Mouse (Mus musculus) liver, adult 2 months (tissue): Measurements from ENCODE around the gene Fbxl17. TPM values are rescaled to one million over a fixed set of nuclear protein-coding genes. Genes with fewer than 3 reads are reported as not detected.

Experiments used
- DNase-seq: peaks from one replicate; pipeline ENCODE4 v3.0.0-alpha.2; 2011; ENCODE audit warnings: low read depth, low spot score; ENCODE audit errors: extremely low read depth
- H3K27ac ChIP-seq: fragments of 200-500 bp; replicated peaks from 2 replicates; pipeline ENCODE4 v1.5.1; 2012; ENCODE audit warnings: low read depth, mild to moderate bottlenecking, control low read depth, inconsistent platforms, low read length; ENCODE audit not compliant: insufficient read depth
- H3K27me3 ChIP-seq: fragments of 200-500 bp; 2 replicates; pipeline ENCODE4 v1.6.1; 2012; ENCODE audit warnings: mild to moderate bottlenecking, moderate library complexity, low read length, inconsistent platforms; ENCODE audit not compliant: control insufficient read depth, insufficient read depth
- H3K36me3 ChIP-seq: fragments of 200-500 bp; 2 replicates; pipeline ENCODE4 v1.6.1; 2012; ENCODE audit warnings: low read length, inconsistent platforms; ENCODE audit not compliant: control insufficient read depth, insufficient read depth
- H3K4me1 ChIP-seq: fragments of 200-500 bp; 2 replicates; pipeline ENCODE4 v1.6.1; 2011; ENCODE audit warnings: low read length; ENCODE audit not compliant: control insufficient read depth, insufficient read depth
- H3K4me3 ChIP-seq: fragments of 200-500 bp; 2 replicates; pipeline ENCODE4 v1.5.1; 2011; ENCODE audit warnings: low read depth, mild to moderate bottlenecking, control low read depth, low read length, moderate library complexity; ENCODE audit not compliant: insufficient read depth
- H3K79me2 ChIP-seq: fragments of 200-500 bp; 2 replicates; pipeline ENCODE4 v1.6.1; 2012; ENCODE audit warnings: inconsistent platforms, mild to moderate bottlenecking, low read length, moderate library complexity; ENCODE audit not compliant: control insufficient read depth, insufficient read depth
- H3K9ac ChIP-seq: fragments of 200-500 bp; 2 replicates; pipeline ENCODE4 v1.6.1; 2012; ENCODE audit warnings: low read depth, mild to moderate bottlenecking, control low read depth, inconsistent platforms, low read length
- CTCF ChIP-seq: fragments of 200-500 bp; IDR thresholded peaks from 2 replicates; pipeline ENCODE4 v1.5.1; 2011; ENCODE audit warnings: low read depth, low read length, control low read depth
- POLR2A ChIP-seq: fragments of 200-500 bp; IDR thresholded peaks from 2 replicates; pipeline ENCODE4 v1.6.1; 2011; ENCODE audit warnings: low read length, control low read depth; ENCODE audit not compliant: insufficient read depth; ENCODE audit errors: extremely low read depth
- WGBS: fragments of 180-500 bp; shearing (Covaris S2); methylation state at CpG from one replicate; pipeline ENCODE4 v1.1.7; 2018; 5-methylcytosine and 5-hydroxymethylcytosine counted together
- polyA plus RNA-seq: library from polyadenylated mRNA; depleted of rRNA; stranded (reverse); fragments of >200 nt; gene quantifications from 2 replicates; pipeline ENCODE4 v1.2.3, GENCODE M21; 2012
- total RNA-seq: library from RNA; depleted of rRNA; stranded (reverse); fragments of >200 nt; gene quantifications from 2 replicates; pipeline ENCODE4 v1.2.3, GENCODE M21; 2014

The Fbxl17 gene
- total and polyA plus RNA-seq, 2 experiments = 5.4 to 12.2 TPM

DNA sequence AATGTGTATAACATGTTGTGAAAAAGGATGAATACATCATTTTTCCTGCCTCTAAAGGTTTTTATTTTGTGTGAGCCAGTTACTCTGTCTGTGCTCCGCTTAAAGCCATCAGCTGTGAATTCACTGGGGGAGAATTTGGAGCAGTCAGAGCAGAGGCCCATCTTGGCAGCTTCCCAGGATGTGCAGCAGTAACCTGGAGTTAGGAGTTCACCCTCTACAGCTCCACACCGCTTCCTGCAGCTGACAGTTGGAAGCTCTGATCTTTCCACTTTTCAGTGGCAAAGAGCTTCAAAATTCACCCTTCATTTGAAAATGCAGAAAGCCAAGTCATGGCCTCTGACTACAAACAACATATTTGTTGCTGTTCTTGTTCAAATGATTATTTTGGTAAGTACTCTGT lies 212.4 kb downstream of the Fbxl17 start:
- Histone ChIP-seq H3K79me2 (peaks cover 8% of the 10 kb centered on the region; the same call in 1 of the 2 replicates), H3K27me3 (no peaks in the 10 kb centered on the region), H3K4me1 (peaks cover 6% of the 10 kb centered on the region), H3K36me3 (no peaks in the 10 kb centered on the region; the same call in 1 of the 2 replicates), H3K9ac (no peak overlapping the region), H3K4me3 (no peak overlapping the region), H3K27ac (no peak overlapping the region)
- no peak for DNase-seq
- WGBS = 49% methylated on average over 2 of the region's 2 CpGs
- no peak for TF ChIP-seq CTCF
- no peak for TF ChIP-seq POLR2A

DNA sequence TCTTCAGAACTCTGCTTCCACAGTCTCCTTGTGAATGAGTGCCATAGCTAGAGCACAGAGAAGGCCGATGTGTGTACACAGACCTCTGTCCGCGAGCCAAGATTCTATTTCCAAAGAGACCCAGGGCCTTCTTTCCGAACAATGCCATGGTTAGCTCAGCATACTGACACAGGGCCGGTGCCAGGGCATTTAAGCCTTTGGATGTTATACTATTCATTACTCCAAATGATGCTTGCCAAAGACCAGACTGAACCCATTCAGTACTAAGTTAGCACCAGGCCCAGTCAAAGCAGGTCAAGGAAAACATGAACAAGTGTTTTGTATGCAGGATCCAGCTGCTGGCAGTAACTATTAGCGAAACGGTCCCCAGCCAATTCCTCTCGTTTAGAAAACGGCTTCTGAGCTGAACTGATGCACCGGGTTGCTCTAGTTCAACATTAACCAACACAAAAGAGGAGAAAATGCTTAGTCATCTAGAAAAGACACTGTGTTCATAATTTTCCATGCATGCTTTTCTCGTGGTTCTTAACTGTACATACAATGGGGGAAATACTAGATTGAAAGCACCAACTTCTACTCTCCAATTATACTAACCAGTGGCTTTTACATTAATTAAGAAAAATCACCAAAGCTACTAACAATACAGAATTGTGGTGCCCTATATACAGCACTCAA lies 214.4 kb downstream of the Fbxl17 start:
- H3K79me2 ChIP-seq = peaks cover 8% of the 10 kb centered on the region; the same call in 1 of the 2 replicates
- peaks cover 6% of the 10 kb centered on the region for H3K4me1 ChIP-seq
- H3K27ac ChIP-seq = peak overlapping the region; percentile 19
- peak; percentile 96 for DNase-seq
- WGBS = 20% methylated on average over 11 of the region's 11 CpGs
- no peaks in the 10 kb centered on the region for H3K27me3 ChIP-seq
- H3K9ac ChIP-seq = no peak overlapping the region
- no peak for TF ChIP-seq CTCF
- no peak for TF ChIP-seq POLR2A
- H3K36me3 ChIP-seq = no peaks in the 10 kb centered on the region; the same call in 1 of the 2 replicates
- H3K4me3 ChIP-seq = no peak overlapping the region

- DNase-seq = no peak
- Histone ChIP-seq H3K27me3 (no peaks in the 10 kb centered on the region), H3K9ac (no peak overlapping the region), H3K27ac (no peak overlapping the region), H3K79me2 (peaks cover 9% of the 10 kb centered on the region; the same call in 1 of the 2 replicates), H3K36me3 (no peaks in the 10 kb centered on the region; the same call in 1 of the 2 replicates), H3K4me1 (peaks cover 6% of the 10 kb centered on the region), H3K4me3 (no peak overlapping the region)
- WGBS = 80% methylated on average over 4 of the region's 4 CpGs
- TF ChIP-seq POLR2A (no peak), CTCF (no peak)
Observed at GRCm38 (mm10) chr17:63284074-63284473, 215.7 kb downstream of the Fbxl17 start.

DNA sequence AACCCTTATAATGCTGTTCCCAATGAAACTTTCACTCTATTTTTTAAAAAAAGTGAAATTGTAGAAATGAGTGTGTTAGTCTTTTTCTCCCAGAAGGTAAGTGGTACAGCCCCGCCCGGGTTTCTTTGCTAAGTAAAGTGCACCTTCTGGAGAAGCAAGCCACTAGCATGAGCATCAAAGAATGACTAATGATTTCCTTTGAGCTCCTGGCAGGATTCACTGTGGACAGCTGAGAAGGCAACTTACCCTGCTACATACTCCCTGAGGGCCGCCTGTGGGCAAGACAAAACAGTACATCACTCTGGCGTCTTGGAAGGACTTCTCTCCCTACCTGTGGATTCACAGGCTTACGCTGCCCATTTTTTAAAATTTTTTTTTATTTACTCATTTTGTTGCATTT lies 217.8 kb downstream of the Fbxl17 start:
- H3K9ac ChIP-seq = no peak overlapping the region
- no peak for DNase-seq
- H3K4me3 ChIP-seq = no peak overlapping the region
- no peak overlapping the region for H3K27ac ChIP-seq
- no peaks in the 10 kb centered on the region; the same call in 1 of the 2 replicates for H3K36me3 ChIP-seq
- H3K79me2 ChIP-seq = peaks cover 11% of the 10 kb centered on the region; the same call in 1 of the 2 replicates
- WGBS = 95% methylated on average over 5 of the region's 5 CpGs
- peaks cover 6% of the 10 kb centered on the region; the same call in 1 of the 2 replicates for H3K4me1 ChIP-seq
- TF ChIP-seq POLR2A = no peak
- no peak for TF ChIP-seq CTCF
- no peaks in the 10 kb centered on the region for H3K27me3 ChIP-seq

DNA sequence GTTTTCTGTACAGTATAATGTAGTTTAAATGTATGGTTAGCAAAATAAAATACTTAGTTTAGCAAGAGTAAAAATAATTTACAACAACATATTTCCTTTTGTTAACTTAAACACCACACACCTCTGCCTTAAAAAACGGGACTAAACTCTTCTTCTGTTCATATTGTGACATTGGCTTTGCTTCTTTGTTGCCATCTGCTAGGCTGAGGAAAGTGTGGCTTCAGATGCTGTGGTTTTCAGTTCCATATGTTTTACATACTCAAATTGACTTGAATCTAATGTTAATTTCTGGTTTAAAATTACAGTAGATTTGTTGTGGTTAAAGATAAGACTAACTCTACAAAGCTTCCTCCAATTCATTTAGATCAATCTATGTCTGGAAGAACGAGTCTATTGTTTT lies 218.8 kb downstream of the Fbxl17 start:
- no peak for DNase-seq
- 79% methylated on average over 2 of the region's 2 CpGs for WGBS
- Histone ChIP-seq H3K36me3 (no peaks in the 10 kb centered on the region; the same call in 1 of the 2 replicates), H3K79me2 (peaks cover 11% of the 10 kb centered on the region; the same call in 1 of the 2 replicates), H3K27me3 (no peaks in the 10 kb centered on the region), H3K27ac (no peak overlapping the region), H3K4me1 (peaks cover 6% of the 10 kb centered on the region; the same call in 1 of the 2 replicates), H3K9ac (no peak overlapping the region), H3K4me3 (no peak overlapping the region)
- TF ChIP-seq POLR2A (no peak), CTCF (no peak)

- Histone ChIP-seq H3K27ac (no peak overlapping the region), H3K79me2 (peaks cover 11% of the 10 kb centered on the region; the same call in 1 of the 2 replicates), H3K36me3 (no peaks in the 10 kb centered on the region; the same call in 1 of the 2 replicates), H3K9ac (no peak overlapping the region), H3K27me3 (no peaks in the 10 kb centered on the region), H3K4me3 (no peak overlapping the region), H3K4me1 (no peaks in the 10 kb centered on the region)
- no peak for DNase-seq
- WGBS = 80% methylated on average over 4 of the region's 4 CpGs
- no peak for TF ChIP-seq POLR2A
- no peak for TF ChIP-seq CTCF
Observed at GRCm38 (mm10) chr17:63279144-63279543, 220.7 kb downstream of the Fbxl17 start.
